Mouse (Mus musculus) CD8-positive naive resting alpha-beta T cell, adult 2 months (primary cell): ENCODE measurements at regions not wholly inside any gene's neighbourhood (a gene's known extent, or its start where the extent isn't known, plus 50 kb on each side); places are given as distances from the start of the nearest gene placed in this dataset.

Experiments used
- DNase-seq, 2 experiments: peaks; one replicate each; pipeline ENCODE4 v3.0.0; 2022; ENCODE audit warnings: low read depth in 2 of 2, low spot score in 2 of 2

DNA sequence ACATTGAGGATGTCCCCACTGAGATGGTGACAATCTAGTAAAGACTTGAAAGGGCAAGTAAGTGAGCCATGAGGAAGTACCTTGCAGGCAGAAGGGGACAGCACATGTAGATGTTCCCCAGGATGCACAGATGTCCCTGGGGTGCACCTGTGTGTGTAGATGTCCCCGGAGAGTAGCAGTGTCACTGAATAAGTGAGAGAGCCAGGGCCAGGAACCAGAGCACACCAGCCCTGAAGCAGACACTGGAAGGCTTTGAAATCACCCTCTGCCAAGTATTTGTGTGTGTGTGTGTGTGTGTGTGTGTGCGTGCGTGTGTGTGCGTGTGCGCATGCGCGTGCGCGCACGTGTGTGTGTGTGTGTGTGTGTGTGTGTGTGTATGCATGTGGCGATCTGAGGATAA is 132.1 kb upstream of the Auts2 start:
- no peak for DNase-seq

DNA sequence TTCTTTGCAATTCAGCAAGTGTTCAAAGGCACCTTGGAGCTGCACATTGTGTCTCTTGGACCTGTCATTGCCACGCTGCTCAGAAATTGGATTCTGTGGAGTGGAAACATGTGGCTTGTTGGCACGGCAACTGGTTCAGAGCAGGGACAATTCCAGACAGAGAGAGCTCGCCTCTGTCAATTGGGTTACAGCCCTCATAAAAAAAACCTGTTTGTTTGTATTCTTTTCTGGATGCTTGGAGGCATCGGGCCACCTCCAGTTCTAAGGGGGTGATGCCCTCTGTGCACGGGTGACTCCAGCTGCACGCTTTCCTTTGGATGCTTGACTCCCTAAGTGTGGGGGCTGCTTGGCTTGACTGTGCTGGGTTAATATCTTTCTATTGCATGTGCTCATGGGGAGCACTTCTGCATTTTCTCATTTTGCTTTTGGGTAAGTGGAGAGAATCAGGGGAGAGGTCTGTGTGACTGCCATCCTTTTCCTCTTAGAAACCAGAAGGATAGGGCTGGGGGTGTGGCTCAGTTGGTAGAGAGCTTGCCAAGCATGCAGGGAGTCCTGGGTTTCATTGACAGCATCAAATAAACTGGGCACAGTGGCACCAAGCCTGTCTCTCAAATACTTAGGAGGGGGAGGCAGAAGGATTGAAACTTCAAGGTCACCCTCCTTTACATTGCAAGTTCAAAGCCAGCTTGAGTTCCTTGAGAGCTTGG is 130.6 kb upstream of the Auts2 start:
- DNase-seq = no peak

DNA sequence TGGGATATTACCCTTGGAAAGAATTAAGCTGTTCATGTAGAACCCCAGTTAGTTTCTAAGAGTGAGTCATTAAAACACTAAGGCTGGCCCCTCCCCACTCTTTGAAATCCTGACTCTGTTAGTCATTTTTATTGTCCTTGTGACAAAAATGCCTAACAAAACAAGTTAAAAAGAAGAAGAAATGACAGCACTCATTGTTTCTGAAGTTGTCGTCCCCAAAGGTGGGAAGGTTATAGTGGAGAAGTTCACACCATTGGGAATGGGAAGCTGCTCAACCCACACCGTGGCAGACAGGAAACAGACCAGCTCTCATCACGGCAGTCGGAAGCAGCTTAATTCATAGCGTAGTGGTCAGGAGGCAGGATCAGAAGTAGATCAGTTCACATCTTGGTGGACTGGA is 128.4 kb upstream of the Auts2 start:
- no peak for DNase-seq

DNA sequence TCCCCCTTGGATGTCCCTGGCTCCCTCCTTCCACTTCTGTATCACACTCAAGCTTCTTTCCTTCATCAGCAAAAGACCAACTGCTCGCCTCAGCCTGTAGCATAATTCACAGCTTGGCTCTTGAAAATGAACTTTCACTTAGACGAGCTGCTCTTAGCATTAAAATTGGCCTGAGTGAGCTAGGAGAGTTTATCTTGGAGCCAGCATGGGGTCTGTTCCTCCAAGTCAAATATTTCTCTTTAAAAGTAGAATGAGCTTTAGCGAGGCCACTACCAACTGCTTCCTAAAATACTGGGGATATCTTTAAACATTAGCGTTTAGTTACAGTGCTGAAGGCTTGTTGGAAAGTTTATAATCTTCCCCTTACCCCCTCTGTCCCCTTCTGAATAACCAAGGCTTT is 124.2 kb upstream of the Auts2 start:
- no peak for DNase-seq

DNA sequence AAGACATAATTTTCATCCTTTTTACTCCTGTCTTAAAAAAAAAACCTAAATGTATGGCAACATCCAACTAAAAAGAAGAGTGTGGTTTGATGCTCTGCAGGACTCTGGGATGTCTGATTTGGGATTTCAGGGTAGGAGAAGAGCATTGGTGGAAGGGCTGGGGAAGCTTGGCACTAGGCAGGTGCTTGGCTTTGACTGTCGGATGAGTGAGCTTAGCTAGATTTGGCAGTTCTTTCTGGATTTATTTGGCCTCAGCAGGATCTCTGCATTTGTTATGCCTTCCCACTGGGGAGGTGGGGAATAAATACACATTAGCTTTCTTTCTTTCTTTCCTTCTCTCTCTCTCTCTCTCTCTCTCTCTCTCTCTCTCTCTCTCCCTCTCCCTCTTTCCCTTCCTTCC is 118.1 kb upstream of the Auts2 start:
- DNase-seq = no peak

DNA sequence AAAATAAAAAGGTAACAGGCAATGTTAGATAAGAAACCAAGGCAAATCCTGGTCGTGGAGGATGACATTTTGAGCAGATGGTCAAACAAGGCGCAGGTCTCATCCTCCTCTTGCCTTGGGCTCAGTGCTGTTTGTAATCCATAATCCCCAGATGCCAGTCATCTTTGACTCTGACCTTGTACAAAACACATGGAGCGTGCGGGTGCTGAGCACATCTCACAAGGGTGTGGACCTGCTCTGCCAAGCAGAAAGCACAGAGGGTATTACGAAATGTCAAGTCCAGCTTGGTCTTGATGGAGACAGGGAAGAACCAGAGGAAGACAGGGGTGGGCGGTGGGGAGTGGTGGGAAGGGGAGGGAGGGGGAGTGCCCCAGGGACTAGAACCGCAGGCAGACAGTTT is 116.9 kb upstream of the Auts2 start:
- DNase-seq = no peak

DNA sequence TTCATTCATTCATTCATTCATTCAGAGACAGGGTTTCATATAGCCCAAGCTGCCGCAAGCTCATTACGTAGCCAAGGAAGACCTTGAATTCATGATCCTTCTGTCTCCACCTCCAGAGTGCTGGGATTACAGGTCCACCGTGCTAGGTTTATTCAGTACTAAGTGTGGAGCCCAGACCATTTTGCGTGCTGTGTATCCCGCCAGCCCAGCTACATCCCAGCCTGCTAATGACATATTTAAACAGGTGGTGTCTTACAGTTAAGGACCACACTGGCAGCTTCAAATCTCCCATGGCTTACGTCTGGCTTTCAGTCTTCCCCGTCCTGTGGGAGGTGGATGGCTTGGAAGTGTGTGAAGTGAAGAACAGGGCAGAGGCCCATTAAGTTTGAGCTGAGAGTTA is 111.2 kb upstream of the Auts2 start:
- no peak for DNase-seq

DNA sequence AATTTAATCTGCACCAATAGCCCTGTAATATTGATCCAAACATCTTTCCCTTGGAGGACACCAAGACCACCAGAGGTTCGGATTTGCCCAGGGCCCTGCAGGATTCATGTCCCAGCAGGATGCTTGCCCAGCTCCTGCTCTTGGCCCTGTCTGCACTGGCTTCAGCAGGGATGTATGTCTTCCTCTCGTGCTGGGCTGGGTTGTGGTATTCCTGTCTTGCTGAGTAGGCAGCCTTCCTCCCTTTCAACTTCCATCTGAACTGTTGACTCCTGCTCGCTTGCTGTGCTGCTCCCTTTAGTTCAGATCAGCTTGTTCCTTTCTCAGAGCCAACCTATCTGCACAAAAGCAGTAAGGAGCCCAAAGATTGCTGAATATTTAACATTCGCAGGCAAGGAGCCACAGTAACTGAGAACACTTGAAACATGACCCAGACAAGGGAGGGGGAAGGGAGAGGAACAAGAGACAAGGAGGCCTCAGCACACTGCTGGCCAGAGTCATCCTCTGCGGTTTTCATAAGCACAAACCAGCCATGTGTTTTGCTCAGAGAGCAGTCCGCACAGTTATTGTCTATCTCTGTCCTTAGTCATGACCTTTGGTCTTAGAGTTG is 110.7 kb upstream of the Auts2 start:
- no peak for DNase-seq

DNA sequence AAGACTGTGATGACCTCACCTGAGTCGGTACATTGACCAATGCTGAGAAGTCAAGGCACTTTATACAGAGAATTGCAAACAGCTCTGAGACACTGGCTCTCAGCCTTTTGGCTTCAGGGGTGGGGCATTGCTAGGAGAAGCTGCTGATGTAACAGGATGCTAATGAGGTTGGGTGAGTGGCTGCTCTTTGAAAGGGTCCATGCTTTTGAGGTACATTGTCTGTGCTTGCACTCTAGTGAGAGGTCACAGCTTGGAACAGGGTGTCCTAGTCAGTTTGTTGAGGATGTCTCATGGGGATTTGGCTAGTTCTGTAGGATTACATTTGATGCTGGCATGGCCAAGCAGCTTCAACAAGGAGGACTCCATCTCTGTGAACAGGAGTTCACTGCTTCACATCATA is 109.1 kb upstream of the Auts2 start:
- no peak for DNase-seq

DNA sequence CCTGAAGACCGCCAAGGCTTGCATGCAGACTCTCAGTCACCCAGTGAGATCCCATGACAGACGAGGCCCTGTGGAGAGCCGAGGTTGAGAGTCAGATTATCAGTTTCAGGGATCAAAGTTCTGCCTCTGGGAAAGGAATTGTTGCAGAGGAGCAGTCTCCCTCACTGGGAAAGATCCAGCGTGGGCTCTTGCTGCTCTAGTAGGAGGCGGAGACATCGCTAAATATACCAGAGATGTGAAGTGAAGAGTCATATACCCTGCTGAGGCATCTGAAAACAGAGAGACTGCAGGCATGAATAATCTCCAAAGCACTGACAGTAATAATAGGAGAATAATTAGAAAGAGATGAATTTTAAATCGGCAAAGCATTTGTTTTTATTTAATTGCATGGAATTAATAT is 106.6 kb upstream of the Auts2 start:
- DNase-seq = no peak

DNA sequence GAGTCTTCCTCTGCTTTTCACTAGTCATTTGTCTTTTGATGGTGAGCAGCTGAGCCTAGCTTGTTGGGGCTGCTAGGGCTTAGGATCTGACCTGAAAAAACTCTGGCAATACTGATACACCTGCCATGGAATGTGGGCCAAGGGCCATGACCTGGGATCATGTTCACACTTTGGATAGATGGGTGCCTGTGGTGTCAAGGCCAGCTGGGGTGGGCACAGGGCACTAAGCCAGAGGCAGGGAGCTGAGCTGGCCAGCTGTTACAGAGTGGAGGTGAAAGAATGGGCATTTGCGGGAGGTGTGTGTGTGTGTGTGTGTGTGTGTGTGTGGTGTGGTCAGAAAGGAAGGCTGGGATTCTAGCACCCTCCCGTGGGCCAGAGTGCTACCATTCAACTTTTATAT is 105.6 kb upstream of the Auts2 start:
- DNase-seq = no peak

DNA sequence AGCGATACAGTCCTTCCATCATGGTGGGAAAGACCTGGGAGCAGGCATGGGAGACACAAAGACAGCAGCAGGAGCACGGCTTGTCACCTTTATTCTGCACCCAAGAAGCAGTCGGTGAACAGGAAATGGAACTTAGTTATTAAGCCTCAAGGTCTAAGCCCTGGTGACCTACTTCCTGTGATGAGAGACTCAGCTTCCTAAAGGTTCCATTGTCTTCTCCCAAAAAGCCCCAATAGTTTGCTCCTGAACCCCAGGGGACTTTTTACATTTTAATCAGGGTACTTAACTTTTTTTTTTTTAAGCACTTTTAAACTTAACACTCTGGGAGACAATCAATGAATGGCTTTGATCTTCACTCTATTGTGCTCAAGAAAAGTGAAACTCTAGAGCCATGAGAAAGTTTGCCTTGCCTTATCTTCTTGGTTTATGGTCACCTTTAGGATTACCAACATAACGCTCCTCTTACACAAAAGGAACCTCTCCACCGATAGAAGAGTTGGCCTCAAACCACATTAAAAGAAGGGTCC is 101.6 kb upstream of the Auts2 start:
- DNase-seq = no peak

DNA sequence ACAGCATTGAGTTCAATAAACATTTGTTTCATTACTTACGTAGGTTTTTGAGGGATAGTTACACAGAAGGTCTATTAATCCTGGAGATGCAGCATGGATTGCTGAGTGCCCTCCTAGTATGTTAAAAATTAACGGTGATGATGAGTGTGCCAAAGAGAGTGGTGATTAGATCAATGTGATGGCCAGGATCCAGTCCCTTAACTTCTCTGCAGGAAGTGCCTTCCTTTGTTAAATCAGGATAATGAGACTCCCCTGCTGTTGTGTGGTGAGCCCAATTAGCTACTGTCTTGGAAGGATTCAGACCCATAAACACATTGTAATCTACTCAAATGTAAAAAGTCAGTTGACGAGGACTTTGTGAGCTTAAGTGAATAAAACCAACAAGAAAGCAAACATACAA is 100.1 kb upstream of the Auts2 start:
- no peak for DNase-seq

DNA sequence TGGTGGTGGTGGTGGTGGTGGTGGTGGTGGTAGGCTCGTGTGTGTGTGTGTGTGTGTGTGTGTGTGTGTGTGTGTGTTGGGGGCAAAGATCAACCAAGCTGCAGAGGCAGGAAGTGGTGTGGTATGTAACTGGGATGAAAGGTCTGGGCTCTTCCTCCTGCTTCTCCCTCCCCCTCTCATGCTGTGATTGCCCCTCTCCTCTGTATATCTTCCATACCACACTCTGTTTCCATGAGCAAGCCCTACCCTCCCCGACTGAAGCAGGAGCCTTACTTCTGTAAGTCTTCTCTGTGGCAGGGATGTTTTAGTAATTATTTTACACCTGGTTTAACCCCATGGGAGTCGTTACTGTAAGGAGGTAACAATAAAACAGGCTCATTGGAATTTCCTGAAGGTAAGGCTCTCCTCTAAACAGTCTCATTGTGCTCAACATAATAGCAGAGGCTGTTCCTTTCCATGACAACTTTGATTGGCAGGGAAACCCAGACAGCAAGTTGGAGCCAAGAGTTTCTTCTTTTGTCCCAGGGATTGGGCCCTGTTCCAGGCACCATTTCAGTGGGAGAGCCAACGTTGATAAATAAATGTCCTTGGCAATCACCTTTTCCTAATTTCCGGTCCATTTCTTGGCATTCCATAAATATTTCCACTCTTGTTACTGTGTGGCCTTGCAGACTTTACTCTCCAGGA is 90.2 kb upstream of the Auts2 start:
- no peak for DNase-seq

DNA sequence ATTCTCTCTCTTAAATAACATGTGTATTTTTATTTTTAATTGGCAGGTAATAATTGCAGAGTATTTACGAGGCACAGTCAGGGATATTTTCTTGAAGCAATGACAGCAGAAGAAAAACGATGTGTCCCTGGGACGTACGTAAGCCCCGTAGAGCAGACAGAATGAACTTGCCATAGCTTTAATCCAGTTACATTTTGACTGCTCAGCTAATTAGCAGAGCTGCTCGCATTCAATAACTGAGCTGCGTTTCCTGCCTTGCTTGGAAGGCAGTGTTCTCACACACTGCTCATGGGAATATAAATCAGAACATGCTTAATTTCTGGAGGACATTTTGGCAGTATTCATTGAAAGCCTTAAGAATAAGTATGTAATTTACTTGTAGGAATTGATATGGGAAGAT is 78.6 kb upstream of the Auts2 start:
- no peak for DNase-seq

DNA sequence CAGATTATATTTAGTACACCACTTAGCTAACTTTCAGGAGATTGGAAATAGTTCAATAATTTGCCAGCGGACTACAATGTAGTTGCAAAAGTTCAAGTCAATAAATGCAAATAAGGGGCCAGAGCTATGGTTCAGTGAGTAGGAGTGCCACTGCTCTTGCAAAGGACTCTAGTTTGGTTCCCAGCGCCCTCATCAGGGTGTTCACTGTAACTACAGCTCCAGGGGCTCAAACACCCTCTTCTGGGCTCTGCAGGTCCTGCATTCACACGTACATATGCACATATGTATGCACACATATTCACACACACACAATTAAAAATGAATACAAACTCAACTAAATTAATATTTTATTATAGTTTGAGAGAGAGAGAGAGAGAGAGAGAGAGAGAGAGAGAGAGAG is 74.1 kb upstream of the Auts2 start:
- DNase-seq = no peak

DNA sequence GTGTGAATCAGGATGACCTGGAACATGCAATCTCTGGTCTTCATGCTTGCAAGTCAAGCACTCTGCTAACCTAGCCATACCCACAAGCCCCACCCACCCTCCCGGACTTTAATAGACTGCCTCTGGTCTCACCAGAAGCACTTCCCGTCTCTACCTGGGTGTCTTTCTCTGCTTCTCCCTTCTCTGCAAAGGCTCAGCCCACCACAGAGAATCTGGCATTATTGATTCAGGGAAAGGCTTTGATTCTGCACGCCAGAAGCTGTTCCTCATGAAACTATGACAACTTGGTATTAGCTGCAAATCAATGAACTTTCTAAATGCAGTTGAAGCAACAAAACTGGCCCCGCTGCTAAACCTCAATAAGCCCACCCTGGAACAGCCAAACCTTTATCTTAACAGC is 66.1 kb upstream of the Auts2 start:
- no peak for DNase-seq

DNA sequence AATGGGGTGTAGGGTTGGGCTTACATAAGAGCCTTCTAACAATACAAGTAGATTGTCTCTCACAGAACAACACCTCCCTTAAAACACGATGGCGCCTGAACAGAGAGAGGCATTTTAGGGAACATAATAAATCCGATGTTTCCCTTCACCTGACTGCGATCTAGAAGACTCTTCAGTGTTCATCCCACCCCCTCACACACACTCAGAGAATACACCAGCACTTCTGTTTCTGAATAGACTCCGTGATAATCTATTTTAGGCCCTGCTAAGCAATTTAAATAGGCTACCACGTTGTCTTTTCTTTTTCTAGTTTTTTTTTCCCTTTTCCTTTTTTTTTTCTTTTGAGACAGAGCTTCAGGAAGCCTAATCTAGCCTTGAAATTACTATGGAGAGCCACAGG is 63.1 kb upstream of the Auts2 start:
- DNase-seq = no peak

DNA sequence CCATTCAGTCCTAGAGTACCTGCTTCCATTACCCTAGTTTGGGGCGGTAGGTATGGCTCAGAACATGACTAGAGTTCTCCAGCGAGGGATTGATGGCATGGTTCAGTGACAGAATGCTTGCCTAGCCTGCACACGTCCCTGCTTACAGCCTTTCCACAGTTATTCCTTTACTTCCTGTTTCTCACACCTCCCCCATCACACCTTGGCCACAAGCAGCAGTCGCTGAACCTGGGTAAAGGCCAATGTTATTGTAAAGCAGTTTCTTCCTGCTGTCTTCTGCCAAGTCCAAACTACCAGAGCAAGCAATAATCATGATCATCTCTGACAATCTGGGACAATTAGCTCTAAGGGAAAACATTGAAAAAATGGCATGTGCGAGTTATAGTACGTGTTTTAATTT is 51.7 kb upstream of the Auts2 start:
- no peak for DNase-seq
